Mouse (Mus musculus): ENCODE results near the gene Fam110c. TPM values are rescaled to one million over a fixed set of nuclear protein-coding genes. Genes with fewer than 3 reads are reported as not detected.

The Fam110c gene
- polyA plus RNA-seq, 1 experiment from 2014 or later = 10.4 TPM

Other genes with a start within 250 kb of the Fam110c start
- gene Alkal2, start 189.5 kb upstream of the Fam110c start, polyA plus RNA-seq (2015; fragmentation: Nextera tagmentation; extraction: Ambion mirVana) = 0.67 and 1.3 TPM in 2 replicates
- gene Acp1, start 162.3 kb upstream of the Fam110c start, polyA plus RNA-seq (2015; fragmentation: Nextera tagmentation; extraction: Ambion mirVana) = 167 and 172 TPM in 2 replicates
- 24.9 and 30.1 TPM in 2 replicates for gene Sh3yl1, start 162.2 kb upstream of the Fam110c start, polyA plus RNA-seq (2015; fragmentation: Nextera tagmentation; extraction: Ambion mirVana)
- not detected in 2 replicates for gene Gm6993, start 166.9 kb downstream of the Fam110c start, polyA plus RNA-seq (2015; fragmentation: Nextera tagmentation; extraction: Ambion mirVana)
- gene Lamb1, start 191.4 kb downstream of the Fam110c start, polyA plus RNA-seq (2015; fragmentation: Nextera tagmentation; extraction: Ambion mirVana) = 60.4 and 65.1 TPM in 2 replicates

All from intestine, embryonic 16.5 days (tissue).